Mouse (Mus musculus) G1E (cell line): Measurements from ENCODE around the gene Xpo5. TPM values are rescaled to one million over a fixed set of nuclear protein-coding genes. Genes with fewer than 3 reads are reported as not detected.

Experiments
- ATAC-seq: 2 replicates; pipeline ENCODE4 v1.8.0; 2016; ENCODE audit warnings: mild to moderate bottlenecking; ENCODE audit not compliant: insufficient number of reproducible peaks, poor library complexity, low FRiP score, severe bottlenecking; ENCODE audit errors: extremely low read depth
- DNase-seq: peaks from one replicate; pipeline ENCODE4 v3.0.0; 2012; ENCODE audit warnings: low spot score
- H3K27me3 ChIP-seq: 2 replicates; pipeline ENCODE4 v1.6.1; 2012; ENCODE audit warnings: mild to moderate bottlenecking, low read length, inconsistent platforms; ENCODE audit not compliant: insufficient read depth
- H3K36me3 ChIP-seq: replicated peaks from 2 replicates; pipeline ENCODE3; 2012; ENCODE audit warnings: mild to moderate bottlenecking, inconsistent platforms
- H3K4me1 ChIP-seq: 2 replicates; pipeline ENCODE4 v1.6.1; 2012; ENCODE audit warnings: low read depth, low read length, inconsistent platforms, mixed read lengths; ENCODE audit not compliant: insufficient read depth
- H3K4me3 ChIP-seq: 2 replicates; pipeline ENCODE4 v1.5.1; 2012; ENCODE audit warnings: low read depth, mild to moderate bottlenecking, inconsistent platforms, low read length, moderate library complexity, mixed read lengths
- H3K9me3 ChIP-seq: replicated peaks from 2 replicates; pipeline ENCODE4 v1.6.1; 2012; ENCODE audit warnings: inconsistent platforms
- CTCF ChIP-seq: IDR thresholded peaks from 2 replicates; pipeline ENCODE4 v1.5.1; 2012; ENCODE audit warnings: low read depth, low read length, inconsistent platforms, mixed read lengths
- GATA1 ChIP-seq: IDR thresholded peaks from 2 replicates; pipeline ENCODE4 v1.6.1; 2012; ENCODE audit warnings: borderline replicate concordance, low read length, inconsistent platforms, mixed read lengths
- GATA2 ChIP-seq: IDR thresholded peaks from 2 replicates; pipeline ENCODE4 v1.6.1; 2012; ENCODE audit warnings: low read depth, low read length, inconsistent platforms, borderline replicate concordance
- POLR2AphosphoS5 ChIP-seq: IDR thresholded peaks from 2 replicates; pipeline ENCODE4 v1.6.1; 2012; ENCODE audit warnings: low read depth, low read length, inconsistent platforms; ENCODE audit not compliant: insufficient replicate concordance
- TAL1 ChIP-seq: conservative IDR thresholded peaks from 2 replicates; pipeline ENCODE4 v1.6.1; 2012; ENCODE audit warnings: low read depth, low read length, inconsistent platforms, mixed read lengths
- polyA plus RNA-seq: library from polyadenylated mRNA; stranded (reverse); fragments of >175 nt; gene quantifications from 2 replicates; pipeline ENCODE4 v1.2.3, GENCODE M21; 2012
- total RNA-seq, 2 experiments: library from RNA; stranded (forward) in 1 of 2; stranded (reverse) in 1 of 2; fragments of 200-1000 nt in 1 of 2; fragments of >200 nt in 1 of 2; fragmentation: Nextera tagmentation in 1 of 2; gene quantifications; 2 replicates each; pipeline ENCODE4 v1.2.3; 2014 to 2017

Gene Xpo5
- total and polyA plus RNA-seq, 3 experiments = 24.8 to 65.6 (median 55.3) TPM

DNA sequence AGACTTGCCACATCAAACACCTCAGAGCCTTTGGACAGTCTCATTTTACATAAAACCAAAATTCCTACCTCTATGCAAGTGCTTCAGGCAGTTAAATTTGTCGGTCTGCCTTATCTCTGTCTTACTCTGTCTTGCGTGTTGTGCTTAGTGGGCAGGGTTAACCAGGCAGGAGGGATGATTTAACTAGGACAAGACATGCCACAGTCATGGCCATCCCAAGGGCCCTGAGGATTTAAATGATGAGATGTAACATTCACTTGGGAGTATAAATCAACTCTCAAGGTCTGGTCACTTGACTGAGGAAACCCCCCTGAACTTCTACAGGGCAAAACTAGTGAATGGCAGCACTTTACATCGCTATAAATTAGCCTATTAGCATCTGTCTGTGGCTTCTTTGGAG, 19.0 kb downstream of the Xpo5 start:
- Histone ChIP-seq H3K9me3 (no peaks in the 10 kb centered on the region), H3K4me1 (no peaks in the 10 kb centered on the region; the same call in 1 of the 2 replicates), H3K36me3 (peaks cover 100% of the 10 kb centered on the region), H3K4me3 (no peak overlapping the region), H3K27me3 (no peaks in the 10 kb centered on the region)
- no peak for DNase-seq
- no peak for TF ChIP-seq TAL1
- no peak for TF ChIP-seq POLR2AphosphoS5
- TF ChIP-seq GATA1 = no peak
- TF ChIP-seq CTCF = no peak
- no peak for TF ChIP-seq GATA2
- ATAC-seq = no peak

DNA sequence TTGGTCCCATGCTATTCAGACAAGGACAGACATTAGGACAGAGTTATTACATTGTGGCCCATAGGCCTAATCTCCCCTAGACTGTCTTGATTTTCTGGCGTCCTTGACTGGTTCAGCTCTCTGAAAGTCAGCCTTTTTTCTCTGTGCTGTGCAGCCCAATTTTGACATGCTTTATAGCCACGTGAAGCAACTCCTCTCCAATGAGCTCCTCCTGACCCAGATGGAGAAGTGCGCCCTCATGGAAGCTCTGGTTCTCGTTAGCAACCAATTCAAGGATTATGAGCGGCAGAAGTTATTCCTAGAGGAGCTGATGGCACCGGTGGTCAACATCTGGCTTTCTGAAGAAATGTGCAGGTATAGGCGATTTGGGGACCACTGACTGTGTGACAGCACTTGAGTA, 25.0 kb downstream of the Xpo5 start:
- TF ChIP-seq GATA1 (no peak), POLR2AphosphoS5 (no peak), GATA2 (no peak), CTCF (no peak), TAL1 (no peak)

DNA sequence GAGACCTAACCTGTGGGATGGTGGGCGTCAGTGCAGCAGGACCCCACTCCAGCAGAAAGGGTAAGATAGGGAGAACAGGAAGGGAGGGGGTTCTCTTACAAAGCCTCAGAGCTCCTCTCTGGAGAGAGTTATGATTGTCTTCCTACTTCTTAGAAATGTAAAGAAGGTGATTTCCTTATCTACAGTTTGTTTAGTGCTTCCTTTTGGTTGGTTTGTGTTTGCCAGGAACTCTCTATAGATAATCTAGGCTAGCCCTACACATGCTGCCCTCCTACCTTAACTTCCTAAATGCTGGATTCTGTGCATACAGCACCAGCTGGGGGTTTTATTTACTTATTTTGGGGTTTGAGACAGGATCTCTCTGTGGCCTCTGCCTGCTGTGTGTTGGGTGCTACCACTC, 33.5 kb downstream of the Xpo5 start:
- Histone ChIP-seq H3K9me3 (no peaks in the 10 kb centered on the region), H3K4me1 (peaks cover 40% of the 10 kb centered on the region), H3K4me3 (no peak overlapping the region), H3K36me3 (peaks cover 87% of the 10 kb centered on the region), H3K27me3 (no peaks in the 10 kb centered on the region)
- ATAC-seq (no peak), DNase-seq (no peak)
- no peak for TF ChIP-seq TAL1
- TF ChIP-seq POLR2AphosphoS5 = no peak
- TF ChIP-seq CTCF = no peak
- no peak for TF ChIP-seq GATA1
- no peak for TF ChIP-seq GATA2

More for the DNA sequence above, 25.0 kb downstream of the Xpo5 start:
- H3K9me3 ChIP-seq = no peaks in the 10 kb centered on the region
- H3K4me1 ChIP-seq = no peaks in the 10 kb centered on the region
- H3K27me3 ChIP-seq = no peaks in the 10 kb centered on the region
- DNase-seq (no peak), ATAC-seq (no peak)
- H3K36me3 ChIP-seq = peaks cover 93% of the 10 kb centered on the region
- H3K4me3 ChIP-seq = no peak overlapping the region

DNA sequence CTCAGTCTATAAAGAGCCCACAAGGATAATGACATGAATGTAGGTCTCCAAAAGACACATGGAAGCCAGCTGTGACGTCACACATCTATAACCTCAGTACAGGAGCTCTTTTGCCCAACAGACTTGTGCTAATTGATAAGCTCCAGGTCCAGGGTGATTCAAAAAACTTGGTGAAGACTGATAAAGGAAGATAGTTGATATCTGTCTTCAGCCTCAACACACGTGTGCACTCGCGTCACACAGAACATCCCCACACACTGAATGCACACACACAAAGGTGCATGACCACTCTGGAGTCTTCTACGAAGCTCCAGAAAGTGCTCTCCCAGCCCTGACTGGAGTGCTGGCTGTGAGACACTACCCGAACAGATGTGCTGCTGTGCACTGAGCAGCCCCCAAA, 34.5 kb downstream of the Xpo5 start:
- peak; percentile 35; the same call in 1 of the 2 replicates for ATAC-seq
- H3K27me3 ChIP-seq = no peaks in the 10 kb centered on the region
- TF ChIP-seq TAL1 (peak; percentile 41), CTCF (no peak)

DNA sequence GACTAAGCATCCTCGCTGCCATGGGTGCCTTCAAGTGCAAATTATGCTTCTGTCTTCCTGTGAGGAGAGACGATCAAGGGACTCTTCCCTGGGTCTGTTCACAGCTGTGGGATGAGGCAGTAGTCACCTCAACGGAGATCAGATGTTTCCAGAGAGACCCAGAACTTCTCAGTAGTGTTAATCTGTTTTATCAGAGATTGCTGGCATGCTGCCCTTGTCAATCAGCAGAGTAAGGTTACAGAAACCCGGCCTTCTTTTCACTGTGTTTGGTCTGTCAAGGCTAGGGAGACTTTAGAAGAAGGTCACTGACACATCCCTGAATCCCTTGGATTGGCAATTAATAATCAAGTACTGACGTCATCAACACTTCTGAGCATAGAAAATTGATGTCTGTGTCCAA, 34.9 kb downstream of the Xpo5 start:
- DNase-seq (no peak), ATAC-seq (no peak)
- Histone ChIP-seq H3K27me3 (no peaks in the 10 kb centered on the region), H3K4me1 (peaks cover 53% of the 10 kb centered on the region), H3K9me3 (no peaks in the 10 kb centered on the region), H3K4me3 (no peak overlapping the region; the same call in 1 of the 2 replicates), H3K36me3 (peaks cover 94% of the 10 kb centered on the region)
- TF ChIP-seq CTCF = no peak
- no peak for TF ChIP-seq POLR2AphosphoS5
- no peak for TF ChIP-seq GATA2
- TF ChIP-seq GATA1 = no peak
- TF ChIP-seq TAL1 = no peak

More for the DNA sequence above, 34.5 kb downstream of the Xpo5 start:
- H3K4me3 ChIP-seq = no peak overlapping the region; the same call in 1 of the 2 replicates
- peaks cover 49% of the 10 kb centered on the region for H3K4me1 ChIP-seq
- H3K9me3 ChIP-seq = no peaks in the 10 kb centered on the region
- DNase-seq = no peak
- peaks cover 90% of the 10 kb centered on the region for H3K36me3 ChIP-seq

DNA sequence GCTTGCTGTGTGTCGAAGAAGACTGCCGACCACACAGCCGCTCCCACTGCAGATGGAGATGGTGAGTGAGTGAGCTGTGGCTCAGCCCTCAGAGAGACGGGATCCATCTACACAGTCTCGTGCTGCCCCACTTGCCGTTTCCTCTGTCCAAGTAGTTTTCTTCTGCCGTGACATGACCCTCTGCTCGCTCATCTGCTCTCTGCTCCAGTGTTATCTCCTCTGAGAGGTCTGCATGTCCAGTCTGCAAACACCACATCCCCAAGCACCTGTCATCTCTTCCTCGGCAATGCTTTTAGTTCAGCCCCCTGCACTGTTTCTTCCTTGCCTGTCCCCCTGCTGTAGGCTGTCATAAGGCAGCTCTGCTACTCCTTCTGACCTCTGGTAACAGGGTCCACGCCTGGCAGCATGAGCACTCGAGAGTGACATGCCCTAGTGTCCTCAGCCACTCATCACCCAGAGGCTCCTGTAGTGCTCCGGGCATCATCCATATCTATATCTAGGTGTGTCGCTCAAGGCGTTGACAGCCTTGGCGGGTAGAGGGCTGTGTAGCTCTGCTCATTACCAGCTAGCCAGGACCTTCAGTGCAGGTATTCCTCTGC, 37.0 kb downstream of the Xpo5 start:
- ATAC-seq (no peak), DNase-seq (no peak)
- Histone ChIP-seq H3K27me3 (no peaks in the 10 kb centered on the region), H3K36me3 (peaks cover 95% of the 10 kb centered on the region), H3K9me3 (no peaks in the 10 kb centered on the region), H3K4me3 (no peak overlapping the region), H3K4me1 (peaks cover 64% of the 10 kb centered on the region)
- TF ChIP-seq CTCF (no peak), GATA1 (no peak), TAL1 (no peak), POLR2AphosphoS5 (no peak), GATA2 (no peak)

DNA sequence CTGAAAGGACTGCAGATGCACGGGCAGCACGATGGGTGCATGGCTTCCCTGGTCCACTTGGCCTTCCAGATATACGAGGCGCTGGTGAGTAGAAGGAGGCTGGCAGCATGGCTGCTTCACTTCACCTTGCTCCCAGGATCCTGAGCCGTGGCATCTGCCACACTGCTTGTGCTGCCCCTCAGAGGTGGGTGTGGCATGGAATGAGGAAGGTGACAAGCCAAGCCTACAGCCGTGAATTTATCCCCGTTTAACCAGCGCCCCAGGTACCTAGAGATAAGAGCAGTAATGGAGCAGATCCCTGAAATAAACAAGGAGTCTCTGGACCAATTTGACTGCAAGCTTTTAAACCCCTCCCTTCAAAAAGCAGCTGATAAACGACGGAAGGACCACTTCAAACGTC, 38.9 kb downstream of the Xpo5 start:
- no peaks in the 10 kb centered on the region for H3K9me3 ChIP-seq
- H3K4me1 ChIP-seq = peaks cover 70% of the 10 kb centered on the region
- H3K4me3 ChIP-seq = peak overlapping the region; percentile 2; the same call in 1 of the 2 replicates
- no peaks in the 10 kb centered on the region for H3K27me3 ChIP-seq
- TF ChIP-seq POLR2AphosphoS5 = no peak
- ATAC-seq = no peak
- no peak for DNase-seq
- H3K36me3 ChIP-seq = peaks cover 99% of the 10 kb centered on the region
